Mouse (Mus musculus): ENCODE measurements around the gene Slc6a19.

The Slc6a19 gene

DNA sequence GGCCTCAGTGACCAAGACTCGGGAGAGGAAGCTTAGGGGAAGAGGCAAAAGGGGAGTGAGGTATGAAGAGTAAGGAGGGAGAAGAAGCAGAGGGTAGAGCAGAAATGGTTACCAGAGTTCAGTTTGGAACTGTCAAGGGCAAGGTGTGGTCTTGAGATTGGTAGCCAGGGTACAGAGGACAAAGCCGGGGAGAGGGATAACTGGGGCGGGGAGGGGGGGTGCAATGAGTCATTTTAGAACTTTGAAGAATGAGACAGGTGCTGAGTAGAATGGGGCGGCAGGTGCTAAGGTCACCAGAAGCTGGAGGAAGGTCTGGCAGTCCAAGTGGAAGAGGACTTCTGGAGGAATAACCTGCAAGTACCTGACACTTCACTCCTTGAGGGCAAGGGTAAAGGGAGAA is 8.5 kb upstream of the Slc6a19 start:
- CTCF ChIA-PET = no interaction called here

DNA sequence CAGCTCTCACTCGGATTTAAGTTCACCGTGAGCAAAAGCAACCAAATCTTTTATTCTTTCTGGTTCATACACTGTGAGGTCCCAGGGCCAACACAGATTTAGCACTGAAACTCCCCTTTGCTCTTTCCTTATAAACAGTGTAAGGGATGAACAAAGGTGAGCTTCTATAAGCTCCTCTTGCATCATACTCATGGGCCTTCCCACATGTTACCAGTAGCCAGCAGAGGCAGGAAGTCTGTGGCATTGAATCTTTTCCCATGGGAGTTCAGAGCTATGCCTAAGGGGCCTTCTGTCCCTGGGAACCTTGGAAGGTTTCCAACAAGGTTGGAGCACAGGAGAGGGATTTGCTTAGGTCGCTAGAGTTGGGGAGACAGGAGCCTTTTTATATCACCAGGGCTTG is 7.6 kb upstream of the Slc6a19 start:
- CTCF ChIA-PET = no interaction called here

DNA sequence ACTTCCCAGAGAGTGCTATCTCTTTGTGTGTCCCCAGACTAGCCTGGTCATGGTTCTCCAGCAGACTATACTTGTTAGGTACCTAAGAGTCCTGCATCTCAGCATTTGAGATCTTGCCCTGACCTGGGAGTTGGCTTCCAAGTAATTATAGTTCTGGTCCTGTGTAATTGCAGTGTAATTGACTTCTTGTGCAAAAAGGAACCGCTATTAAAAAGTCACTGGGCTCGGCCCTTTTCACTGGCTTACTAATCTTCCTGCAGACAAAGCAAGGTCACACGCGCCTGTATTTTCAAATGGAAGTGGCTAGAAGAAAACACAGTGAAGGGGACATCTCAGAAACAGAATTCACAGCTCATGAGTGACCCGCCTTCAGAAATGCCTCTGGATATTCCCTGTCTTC is 7.1 kb upstream of the Slc6a19 start:
- CTCF ChIA-PET = no interaction called here

DNA sequence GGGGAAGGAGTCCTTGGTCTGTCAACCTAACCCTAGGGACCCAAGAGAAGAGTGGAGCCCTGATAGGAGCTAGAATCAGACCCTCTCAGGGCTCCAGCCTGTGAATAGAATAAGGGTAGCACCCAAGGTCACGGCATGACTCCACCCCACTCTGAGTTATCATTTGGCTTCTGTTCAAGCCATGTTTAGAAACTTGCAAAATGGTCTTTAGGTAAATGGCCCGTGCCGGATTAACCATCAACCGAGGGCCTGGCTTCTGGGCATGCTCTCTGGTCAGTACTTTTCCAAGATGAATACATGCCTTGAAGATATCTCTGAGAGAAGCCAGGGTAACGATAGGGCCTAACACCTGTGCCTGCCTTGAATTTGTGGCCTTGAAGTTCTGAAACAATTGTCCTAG is 6.6 kb upstream of the Slc6a19 start:
- CTCF ChIA-PET = no interaction called here

DNA sequence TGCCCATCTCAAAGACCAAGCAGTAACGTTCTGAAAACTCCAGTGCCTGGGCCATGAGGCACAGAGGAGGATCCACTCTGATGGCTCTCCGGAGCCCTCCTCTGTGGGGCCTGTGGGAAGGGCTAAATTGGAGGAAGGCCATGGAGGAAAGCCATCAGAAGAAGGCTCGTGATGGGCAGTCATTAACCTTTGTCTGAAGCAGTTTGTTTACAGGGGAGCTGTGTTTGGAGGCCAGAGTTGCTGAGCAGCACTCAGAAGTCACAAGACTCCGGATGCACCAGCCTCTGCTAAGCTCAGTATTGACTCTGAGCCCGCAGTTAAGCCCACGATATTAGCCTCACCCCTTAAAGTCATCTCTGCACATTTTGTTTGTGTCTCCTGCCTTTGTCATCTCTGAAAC is 4.8 kb upstream of the Slc6a19 start:
- CTCF ChIA-PET = interaction anchor here (0.6 kb wide), 1 partner anchor 53 kb away, joined by 3 read pairs; no protein-coding TSS in a partner anchor

DNA sequence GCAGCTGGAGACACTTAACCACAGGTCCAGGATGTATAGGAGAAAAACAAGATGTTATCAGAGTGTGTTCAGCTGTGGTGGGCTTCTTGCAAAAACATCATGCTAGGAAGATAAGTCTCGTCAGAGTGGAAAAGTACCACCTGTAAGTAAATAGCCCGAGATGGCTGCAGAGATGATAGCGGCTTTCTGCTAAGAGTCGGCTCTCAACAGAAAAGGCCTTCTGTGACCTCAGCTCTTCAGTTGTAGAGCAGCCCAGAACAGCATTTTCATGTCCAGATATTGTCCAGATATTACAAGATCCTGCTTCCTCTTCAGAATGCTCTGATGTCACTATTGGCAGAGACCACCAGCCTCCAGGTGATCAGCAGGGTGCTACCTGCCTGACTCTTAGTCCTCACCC is 1.2 kb downstream of the Slc6a19 start:
- CTCF ChIA-PET = interaction anchor here (0.8 kb wide), 1 partner anchor 118 kb away, joined by 3 read pairs; no protein-coding TSS in a partner anchor

DNA sequence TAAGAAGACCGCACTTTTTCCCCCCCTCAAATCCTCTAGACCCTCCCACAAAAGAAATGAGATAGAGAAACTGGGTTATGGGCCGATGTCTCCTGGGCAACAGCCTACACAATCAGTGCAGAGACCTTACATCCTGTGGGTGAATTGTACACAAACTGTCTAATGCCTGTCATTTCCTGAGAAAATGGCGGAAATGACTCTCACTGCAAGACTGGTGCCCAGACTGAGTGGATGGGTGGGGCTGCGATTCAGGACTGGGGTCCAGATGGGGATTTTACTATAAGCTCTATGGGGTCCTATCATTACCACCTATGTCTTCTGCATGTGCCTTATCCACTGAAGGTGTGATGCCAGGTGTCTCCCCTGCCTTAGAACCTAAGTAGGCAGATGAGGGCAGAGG is 1.9 kb downstream of the Slc6a19 start:
- CTCF ChIA-PET = interaction anchor here (0.8 kb wide), 1 partner anchor 119 kb away, joined by 3 read pairs; no protein-coding TSS in a partner anchor

DNA sequence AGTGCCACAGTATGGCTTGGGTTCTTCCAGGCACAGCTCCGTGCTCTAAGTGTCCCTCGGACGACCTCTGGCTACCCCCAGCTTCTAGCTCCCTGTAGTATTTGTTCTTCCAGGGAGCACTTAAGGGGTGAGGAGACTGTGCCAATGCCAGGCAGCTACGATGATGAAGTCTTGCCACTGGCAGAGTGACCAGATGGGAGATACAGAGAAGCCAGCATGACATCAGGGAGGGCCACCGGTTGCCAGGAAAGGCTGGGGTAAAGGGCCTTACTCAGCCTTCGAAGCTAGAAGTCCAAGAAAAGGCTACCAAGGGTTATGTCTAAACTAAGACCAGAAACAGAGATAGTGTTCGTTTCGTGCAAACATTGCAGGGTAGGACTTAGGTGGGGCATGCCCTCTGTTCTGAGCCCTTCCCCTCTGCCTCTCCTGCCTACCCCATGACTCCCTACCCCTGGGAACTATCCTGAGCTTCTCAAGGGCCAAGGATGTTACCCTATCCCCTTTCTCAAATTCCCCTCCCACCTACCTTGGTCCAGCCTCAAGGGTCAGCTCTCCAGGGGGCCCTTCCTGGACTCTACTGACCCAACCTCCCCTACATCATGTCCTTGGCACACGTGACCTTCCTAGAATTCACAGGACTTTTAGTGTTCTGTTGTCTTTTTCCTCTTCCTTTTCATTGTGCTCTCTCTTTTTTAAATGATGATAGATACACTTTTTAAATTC is 3.3 kb downstream of the Slc6a19 start:
- CTCF ChIA-PET = interaction anchor here (0.5 to 1.0 kb wide), 2 partner anchors 14 to 18 kb away, joined by 3 to 4 read pairs; no protein-coding TSS in a partner anchor

DNA sequence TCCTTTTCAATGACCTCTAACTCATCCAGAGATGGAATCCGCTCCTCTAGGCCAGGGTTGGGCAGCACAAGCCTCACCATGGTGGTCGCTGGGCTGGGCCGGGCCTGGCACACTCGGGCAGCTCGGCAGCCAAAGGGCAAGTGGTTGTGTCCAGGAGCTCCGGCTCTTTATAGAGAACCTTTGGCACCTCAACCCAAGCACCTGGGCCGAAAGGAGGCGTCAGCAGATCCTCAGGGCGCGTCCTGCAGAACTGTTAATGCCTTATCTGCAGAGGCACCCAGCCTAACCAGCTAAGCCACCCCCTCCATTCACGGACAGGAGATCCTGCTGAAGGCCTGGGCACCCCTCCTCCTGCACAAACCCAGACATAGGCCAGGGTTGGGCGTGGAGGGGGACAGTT is 4.1 kb downstream of the Slc6a19 start:
- CTCF ChIA-PET = interaction anchor here (1.0 kb wide), 1 partner anchor 18 kb away, joined by 3 read pairs; no protein-coding TSS in a partner anchor

DNA sequence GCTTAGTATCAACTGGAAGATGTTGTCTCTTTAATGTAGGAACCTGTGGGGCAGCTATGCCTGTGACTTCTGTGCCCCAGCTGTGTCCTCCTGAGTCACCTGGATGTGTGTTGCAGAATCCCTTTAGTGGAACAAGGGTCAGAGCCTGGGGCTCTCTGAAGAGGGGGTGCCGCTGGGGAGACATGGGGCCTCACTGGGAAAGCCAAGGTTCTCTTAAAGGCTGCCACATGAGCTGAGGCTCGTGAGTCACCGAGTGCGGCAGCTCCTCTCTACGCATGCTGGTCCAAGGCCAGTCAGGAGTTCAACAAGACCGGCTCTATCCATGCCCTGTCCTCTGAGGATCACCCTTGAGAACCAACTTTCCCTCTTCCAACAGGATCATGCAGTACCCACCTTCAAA is 5.0 kb downstream of the Slc6a19 start:
- CTCF ChIA-PET = no interaction called here

DNA sequence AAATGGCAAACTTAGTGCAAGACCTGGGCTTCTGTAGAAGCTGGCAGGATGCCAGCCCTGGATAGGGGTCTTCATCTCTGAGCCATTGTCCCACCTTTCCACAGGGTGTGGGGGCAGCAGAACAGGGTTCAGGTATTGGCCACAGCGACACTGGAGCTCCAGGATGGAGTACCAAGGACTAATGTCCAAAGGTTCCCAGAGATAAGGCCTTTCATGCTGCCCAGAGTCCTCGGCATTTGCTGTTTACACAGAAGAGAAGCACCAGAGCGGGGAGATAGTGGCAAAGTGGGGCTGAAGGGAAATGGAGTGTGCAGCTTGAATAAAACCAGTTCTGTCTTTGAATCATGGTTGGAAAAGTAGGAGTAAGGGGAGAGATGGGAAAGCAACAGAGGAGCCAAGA is 8.1 kb downstream of the Slc6a19 start:
- CTCF ChIA-PET = no interaction called here

DNA sequence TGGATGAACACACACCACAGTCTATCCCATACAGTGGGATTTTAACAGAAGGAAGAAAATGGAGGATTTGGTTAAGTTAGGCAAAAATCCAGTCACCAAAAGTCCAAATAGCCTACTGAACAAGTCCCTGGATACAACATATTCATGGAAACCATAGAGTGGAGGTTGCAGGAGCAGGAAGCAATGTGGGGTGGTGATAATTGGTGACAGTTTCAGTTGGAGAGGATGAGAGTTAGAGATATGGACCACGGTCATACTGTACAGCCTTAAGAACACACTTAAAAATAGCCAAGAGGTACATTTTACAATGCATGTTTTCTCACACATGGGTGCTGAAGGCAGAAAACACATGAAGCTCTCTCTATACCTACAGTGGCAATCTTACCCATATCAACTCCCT is 9.7 kb downstream of the Slc6a19 start:
- CTCF ChIA-PET = no interaction called here

DNA sequence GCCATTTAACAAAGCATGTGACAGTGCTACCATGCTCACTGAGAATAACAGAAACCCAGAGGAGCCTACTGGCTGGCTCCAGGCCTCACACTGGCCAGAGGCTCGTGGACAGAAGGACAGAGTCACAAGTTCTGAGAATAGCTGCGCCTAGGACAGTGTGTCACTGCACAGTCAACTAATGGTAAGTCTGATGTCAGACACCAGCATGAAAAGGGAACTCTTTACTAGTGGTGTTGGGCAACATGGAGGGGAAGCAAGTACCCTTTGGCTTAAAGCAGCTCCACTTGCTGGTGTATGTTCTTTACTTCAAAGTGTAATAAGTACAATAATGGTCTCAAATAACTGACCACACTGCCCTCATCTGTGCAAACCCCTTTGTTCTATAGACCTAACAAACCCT is 11.3 kb downstream of the Slc6a19 start:
- CTCF ChIA-PET = no interaction called here

DNA sequence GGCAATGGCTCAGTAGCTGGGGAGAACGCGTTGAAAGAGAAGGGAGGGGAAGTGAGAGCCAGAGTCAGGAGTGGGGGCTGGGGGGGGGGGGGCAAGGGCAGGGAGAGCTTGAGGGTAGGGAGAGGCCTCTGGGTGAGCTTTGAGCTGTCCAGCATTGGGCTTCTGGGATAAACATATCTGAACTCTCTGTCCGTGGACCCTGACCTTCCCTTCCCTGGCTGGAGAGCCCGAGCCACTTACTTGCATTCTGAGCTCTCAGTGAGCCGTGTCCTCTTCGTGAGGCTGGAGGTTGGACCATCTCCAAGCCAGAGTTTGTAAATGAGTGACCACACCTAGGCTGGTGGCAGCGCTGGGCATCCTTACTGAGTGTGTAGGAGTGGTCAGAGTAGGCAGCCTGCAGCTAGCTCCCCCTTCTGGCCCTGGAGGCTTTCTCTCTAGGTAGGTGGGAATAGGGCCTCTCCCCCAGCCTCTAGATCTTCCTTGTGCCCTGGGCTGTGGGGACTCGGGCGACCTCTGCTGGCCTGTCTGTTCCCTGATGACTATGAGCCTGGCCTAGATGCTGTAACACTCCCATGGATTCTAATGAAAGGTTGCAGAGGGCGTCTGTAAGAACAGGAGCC is 12.3 kb downstream of the Slc6a19 start:
- CTCF ChIA-PET = no interaction called here

DNA sequence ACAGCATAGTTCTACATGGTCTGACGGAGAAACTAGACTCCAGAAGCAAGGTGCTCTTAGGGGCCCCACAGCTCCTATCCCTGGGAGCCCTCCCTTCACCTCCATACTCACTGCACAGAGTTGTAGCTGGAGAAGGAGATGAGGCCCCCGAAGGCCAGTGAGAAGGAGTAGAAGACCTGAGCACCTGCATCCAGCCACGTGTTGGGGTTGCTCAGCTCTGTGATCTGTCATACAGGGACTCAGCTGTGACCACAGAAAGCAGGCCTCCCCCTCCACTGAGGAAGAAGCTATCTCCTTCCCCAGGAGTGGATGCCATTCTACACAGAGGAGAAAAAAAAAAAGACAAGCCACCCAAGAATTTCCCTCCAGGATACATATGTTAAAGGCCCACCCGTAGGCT is 15.7 kb downstream of the Slc6a19 start:
- CTCF ChIA-PET = no interaction called here

DNA sequence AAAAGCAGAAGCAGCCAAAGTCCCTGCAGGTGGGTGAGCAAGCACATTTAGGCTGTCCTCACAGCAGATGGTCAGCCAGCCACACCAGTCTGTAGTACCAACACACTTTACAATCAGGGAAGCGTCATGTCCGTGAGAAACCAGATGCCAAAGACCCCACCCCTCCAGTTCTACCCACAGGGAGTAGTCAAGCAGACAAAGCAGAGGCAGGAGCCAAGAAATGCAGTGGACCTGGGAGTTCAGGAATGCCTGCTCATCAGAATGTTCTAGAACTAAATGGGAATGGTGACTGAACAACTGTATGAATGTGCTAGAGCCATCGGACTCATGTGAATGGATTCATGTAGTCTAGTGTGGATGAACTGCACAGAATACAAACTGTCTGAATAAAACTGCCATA is 17.1 kb downstream of the Slc6a19 start:
- CTCF ChIA-PET = no interaction called here

DNA sequence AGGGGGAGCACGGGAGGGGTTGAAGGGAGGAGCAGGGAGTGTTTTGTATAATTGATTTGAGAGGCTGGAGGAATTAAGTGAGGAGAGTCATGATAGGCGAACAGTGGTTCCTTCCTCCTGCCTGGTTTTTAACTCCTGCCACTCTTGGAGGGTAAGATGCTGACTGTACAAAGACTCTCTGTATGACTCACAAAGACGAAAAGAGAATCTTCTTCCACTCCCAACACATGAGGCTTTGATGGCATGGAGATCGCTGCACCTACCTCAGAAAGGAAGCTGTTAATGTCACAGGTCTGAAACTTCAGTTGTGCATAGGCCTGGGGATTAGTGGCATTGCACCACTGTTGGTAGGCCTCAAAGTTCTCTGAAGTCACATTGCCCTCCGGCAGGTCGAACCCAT is 19.2 kb downstream of the Slc6a19 start:
- CTCF ChIA-PET = no interaction called here

DNA sequence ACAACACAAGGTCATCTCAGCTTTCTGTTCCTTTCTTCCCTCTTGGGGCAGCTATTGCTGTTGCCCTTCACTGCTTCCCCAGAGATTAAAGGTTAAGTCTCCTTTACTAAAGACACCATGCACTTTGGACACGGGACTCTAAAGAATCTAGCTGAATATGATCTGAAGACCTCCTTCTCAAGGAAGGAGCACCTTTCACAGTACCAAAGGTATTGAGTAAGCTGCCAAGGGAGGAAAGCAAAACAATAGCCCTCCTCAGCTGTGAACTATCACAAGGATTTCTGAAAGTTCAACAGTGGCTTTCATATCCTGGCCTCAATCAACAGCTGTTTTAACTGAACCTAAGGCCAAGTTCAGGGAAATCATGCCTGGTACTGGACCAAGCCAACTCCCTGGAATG is 20.3 kb downstream of the Slc6a19 start:
- CTCF ChIA-PET = interaction anchor here (0.6 kb wide), 1 partner anchor 126 kb away, joined by 4 read pairs; no protein-coding TSS in a partner anchor

DNA sequence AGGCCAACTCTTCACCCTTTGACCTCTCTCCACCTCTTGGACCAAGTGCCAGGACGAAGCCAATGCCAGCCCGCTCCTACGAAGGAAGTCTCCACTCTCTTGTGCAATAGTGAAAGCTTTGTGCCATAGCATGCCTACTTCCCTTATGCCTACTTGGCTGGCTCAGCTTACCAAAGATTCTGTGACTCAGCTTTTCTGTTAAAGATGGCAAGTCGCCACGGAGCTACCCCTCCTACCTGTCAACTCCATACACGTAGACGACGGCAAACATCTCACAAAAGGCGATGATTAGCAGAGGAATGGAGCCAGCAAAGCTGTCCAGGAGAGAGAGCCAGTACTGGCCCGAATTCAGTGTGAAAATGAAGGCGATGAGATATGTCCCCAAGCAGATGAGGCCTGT is 21.0 kb downstream of the Slc6a19 start:
- CTCF ChIA-PET = no interaction called here

DNA sequence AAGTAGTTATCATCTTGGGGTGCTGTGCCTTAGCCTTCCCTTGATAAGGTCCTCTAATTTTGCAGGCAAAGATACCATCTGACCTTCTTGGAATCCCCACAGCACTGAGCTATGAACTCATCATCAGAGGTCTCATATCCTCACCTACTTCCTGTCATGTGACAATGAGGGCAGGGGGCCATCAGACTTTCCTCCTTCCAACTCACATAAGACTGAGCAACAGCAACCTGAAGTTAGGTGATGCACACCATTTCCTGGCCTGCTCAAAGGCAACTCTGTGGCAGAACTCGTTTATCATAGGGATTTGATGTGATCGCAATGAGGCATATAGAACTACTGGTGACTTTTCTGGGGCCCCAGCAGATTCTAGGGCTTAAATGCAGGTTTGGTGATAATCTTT is 22.4 kb downstream of the Slc6a19 start:
- CTCF ChIA-PET = no interaction called here

DNA sequence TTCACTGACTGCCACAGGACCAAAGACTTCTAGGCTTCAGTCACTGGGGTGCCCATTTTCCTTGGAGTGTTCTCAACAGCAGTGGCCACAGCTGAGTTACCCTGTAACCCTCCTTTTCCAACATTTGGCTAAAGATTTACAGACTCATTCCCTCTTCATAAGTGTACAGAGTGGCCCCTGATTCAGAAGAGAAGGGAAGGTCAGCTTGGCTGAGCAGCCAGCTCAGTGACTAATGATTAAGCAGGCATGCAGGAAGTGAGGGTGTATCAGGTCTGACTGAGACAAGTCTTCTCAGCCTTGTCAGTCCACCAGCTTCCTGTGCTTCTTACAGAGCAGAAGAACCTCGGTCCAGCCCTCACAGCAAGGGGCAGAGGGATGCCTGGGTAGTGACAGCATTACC is 24.3 kb downstream of the Slc6a19 start:
- CTCF ChIA-PET = no interaction called here

DNA sequence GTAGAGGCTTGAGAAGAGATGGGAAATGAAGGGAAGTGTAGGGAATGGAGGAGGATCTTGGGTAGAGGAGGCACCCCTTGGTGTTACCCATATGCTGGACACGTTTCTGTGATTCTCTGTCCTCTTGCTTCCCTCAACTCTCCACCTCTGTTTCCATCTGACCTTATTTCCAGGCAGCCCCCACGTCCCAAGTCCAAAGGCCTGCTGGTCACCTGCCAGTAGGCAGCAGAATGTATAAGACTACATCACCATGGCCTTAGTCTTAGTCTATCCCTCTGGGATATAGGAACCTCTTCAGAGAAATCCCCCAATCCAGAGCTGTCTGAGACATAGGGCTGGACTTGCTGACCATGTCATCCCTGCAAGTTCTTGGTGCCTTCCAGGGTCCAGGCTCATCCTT is 25.4 kb downstream of the Slc6a19 start:
- CTCF ChIA-PET = no interaction called here

DNA sequence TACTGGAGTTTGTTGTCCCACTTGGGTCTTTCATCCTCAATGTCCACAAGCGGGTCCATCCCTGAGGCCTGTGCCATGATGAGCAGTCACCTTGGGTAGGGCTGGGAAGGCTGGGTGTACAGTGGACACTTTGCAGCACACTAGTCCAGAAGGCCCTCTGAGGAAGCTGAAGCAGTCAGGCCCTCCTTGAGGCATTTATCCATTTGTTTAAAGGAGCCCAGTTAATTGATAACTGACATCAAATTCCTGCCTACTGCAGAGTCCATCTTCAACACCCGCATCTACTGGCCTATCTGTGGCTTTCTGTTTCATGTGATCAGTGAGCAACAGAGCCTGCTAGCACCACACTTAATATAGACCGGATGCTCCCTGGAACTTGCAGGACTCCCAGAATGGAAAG is 26.8 kb downstream of the Slc6a19 start, which contains the start of gene Slc6a18:
Gene Slc6a18, minus strand, starts transcription at position 171 of the 400 bp plus-strand sequence.
- CTCF ChIA-PET = no interaction called here

DNA sequence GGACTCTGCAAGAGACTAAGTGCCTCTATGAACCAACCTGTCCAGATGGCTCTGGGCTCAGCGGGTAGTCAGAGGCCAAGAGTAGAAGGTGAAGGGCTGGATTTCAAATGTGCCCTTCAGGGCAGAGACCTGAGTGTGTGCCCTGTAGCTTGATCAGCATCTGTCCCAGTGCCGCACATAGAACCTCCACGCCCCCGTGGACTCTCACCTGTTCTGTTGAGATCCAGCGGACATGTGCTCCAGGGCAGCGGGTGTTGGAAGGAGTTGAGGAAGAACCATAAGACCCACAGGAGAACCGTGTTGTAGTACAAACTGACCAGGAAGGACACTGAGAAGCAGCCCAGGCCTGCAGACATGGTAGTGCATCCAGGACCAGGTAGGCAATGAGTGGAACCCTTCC is 29.5 kb downstream of the Slc6a19 start:
- CTCF ChIA-PET = no interaction called here
